Mouse (Mus musculus): Measurements from ENCODE around the gene Abcb9.

Abcb9 gene

GRCm38 (mm10) chr5:124015727-124016126, 79.9 kb downstream of the Abcb9 start:
- DNase-seq (ENCODE audit: low read depth in 1 of 2, low spot score in 2 of 2) = no peak

- peak in 1 of 2 experiments; percentile 66 for DNase-seq (ENCODE audit: low read depth in 1 of 2, low spot score in 2 of 2)
Measured at GRCm38 (mm10) chr5:124014791-124015251, 80.8 kb downstream of the Abcb9 start.

GRCm38 (mm10) chr5:124014180-124014579, 81.4 kb downstream of the Abcb9 start:
- DNase-seq (ENCODE audit: low read depth in 1 of 2, low spot score in 2 of 2) = no peak

DNA sequence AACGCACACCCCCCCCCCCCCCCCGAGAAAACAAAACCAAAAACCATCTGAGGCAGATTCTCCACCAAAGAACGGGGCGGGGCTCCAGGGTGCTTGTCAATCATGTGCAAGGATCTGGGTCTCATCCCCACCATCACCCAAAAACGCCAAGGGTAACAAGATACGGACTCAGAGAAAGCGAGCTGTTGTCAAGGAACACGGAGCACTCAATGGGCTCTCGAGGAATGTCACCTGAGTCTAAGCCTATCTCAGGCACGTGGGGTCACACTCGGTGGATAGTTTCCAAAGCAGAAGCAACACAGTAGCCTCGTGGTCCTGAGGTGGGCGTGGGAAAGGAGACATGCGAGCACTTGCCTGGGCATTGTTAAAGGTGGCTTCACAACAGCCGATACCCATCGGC, 81.9 kb downstream of the Abcb9 start:
- DNase-seq (ENCODE audit: low read depth in 1 of 2, low spot score in 2 of 2) = no peak

DNA sequence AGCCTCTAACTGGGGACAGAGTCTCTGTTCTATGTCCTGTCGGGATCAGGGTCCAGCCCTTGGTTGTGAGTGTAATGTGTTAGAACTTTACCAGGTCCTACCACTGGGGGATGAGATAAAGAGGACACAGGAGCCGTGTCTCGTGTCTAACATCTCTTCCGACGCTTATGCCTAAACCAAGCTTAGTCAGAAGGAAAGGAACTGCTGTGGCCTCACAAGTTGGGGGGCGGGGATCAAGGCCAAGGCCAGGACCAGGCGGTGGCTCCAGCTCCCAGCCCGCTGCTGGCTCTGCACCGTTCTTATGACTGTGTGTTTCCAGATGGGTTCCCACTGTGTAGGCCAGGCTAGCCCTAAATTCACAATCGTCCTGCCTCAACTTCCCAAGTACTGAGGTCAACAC, 82.7 kb downstream of the Abcb9 start:
- DNase-seq (ENCODE audit: low read depth in 1 of 2, low spot score in 2 of 2) = no peak

GRCm38 (mm10) chr5:124011927-124012326, 83.7 kb downstream of the Abcb9 start:
- no peak for DNase-seq (ENCODE audit: low read depth in 1 of 2, low spot score in 2 of 2)
